Mouse (Mus musculus) stomach, postnatal 0 days (tissue): Measurements from ENCODE around the gene Ldlr. TPM values are rescaled to one million over a fixed set of nuclear protein-coding genes. Genes with fewer than 3 reads are reported as not detected.
A peak's percentile ranks its signal among the peaks of the same experiment; 100 is the strongest.

Source experiments
- ATAC-seq: fragments of 200-750 bp; cut with Nextera tagmentation; 2 replicates; pipeline ENCODE4 v1.8.0; 2017; ENCODE audit not compliant: low FRiP score, low TSS enrichment
- DNase-seq: peaks from one replicate; pipeline ENCODE4 v3.0.0-alpha.2; 2016; ENCODE audit warnings: low spot score
- H3K27ac ChIP-seq: fragments of 300-500 bp; sonication (generic); replicated peaks from 2 replicates; pipeline ENCODE4 v1.5.1; 2014; ENCODE audit warnings: mild to moderate bottlenecking, control low read depth
- H3K27me3 ChIP-seq: fragments of 300-500 bp; sonication (generic); 2 replicates; pipeline ENCODE4 v1.6.1; 2014; ENCODE audit warnings: low read length; ENCODE audit not compliant: control insufficient read depth, insufficient read depth
- H3K36me3 ChIP-seq: fragments of 300-500 bp; sonication (generic); 2 replicates; pipeline ENCODE4 v1.6.1; 2014; ENCODE audit warnings: low read length, mixed read lengths; ENCODE audit not compliant: control insufficient read depth, insufficient read depth
- H3K4me1 ChIP-seq: fragments of 300-500 bp; sonication (generic); replicated peaks from 2 replicates; pipeline ENCODE4 v1.6.1; 2014; ENCODE audit warnings: antibody characterized with exemption; ENCODE audit not compliant: control insufficient read depth, insufficient read depth
- H3K4me2 ChIP-seq: fragments of 300-500 bp; sonication (generic); replicated peaks from 2 replicates; pipeline ENCODE4 v1.6.1; 2014; ENCODE audit warnings: low read depth, mild to moderate bottlenecking, control low read depth, moderate library complexity
- H3K4me3 ChIP-seq: fragments of 300-500 bp; sonication (generic); 2 replicates; pipeline ENCODE4 v1.5.1; 2014; ENCODE audit warnings: low read depth, low read length, control low read depth
- H3K9ac ChIP-seq: fragments of 300-500 bp; sonication (generic); 2 replicates; pipeline ENCODE4 v1.6.1; 2014; ENCODE audit warnings: mild to moderate bottlenecking, low read length, control low read depth, mixed read lengths
- H3K9me3 ChIP-seq: fragments of 300-500 bp; sonication (generic); 2 replicates; pipeline ENCODE4 v1.6.1; 2016; ENCODE audit warnings: low read length; ENCODE audit not compliant: control insufficient read depth
- CTCF ChIP-seq: IDR thresholded peaks from 2 replicates; pipeline ENCODE4 v1.5.1; 2016; ENCODE audit warnings: antibody characterized with exemption, low read depth, mild to moderate bottlenecking, moderate library complexity
- EP300 ChIP-seq: optimal IDR thresholded peaks from 2 replicates; pipeline ENCODE3; 2016; ENCODE audit warnings: antibody characterized with exemption
- WGBS: fragments of 180-500 bp; shearing (Covaris S2); extraction: QIAGEN DNeasy Blood & Tissue Kit; methylation state at CpG from one replicate; pipeline ENCODE4 v1.1.7; 2014; 5-methylcytosine and 5-hydroxymethylcytosine counted together
- polyA plus RNA-seq: library from polyadenylated mRNA; unstranded; fragments of >200 nt; fragmentation: Nextera tagmentation; extraction: Ambion mirVana; gene quantifications from 2 replicates; pipeline ENCODE4 v1.2.1, GENCODE M21; 2015

The Ldlr gene
- polyA plus RNA-seq, 1 experiment from 2014 or later, result 30.4 TPM

- H3K9ac ChIP-seq, result peak overlapping the region; percentile 38
- no peaks in the 10 kb centered on the region for H3K36me3 ChIP-seq
- H3K4me2 ChIP-seq, result peak overlapping the region; percentile 71
- 43% methylated on average over 14 of the region's 14 CpGs for WGBS
- no peak for ATAC-seq
- H3K9me3 ChIP-seq, result no peaks in the 10 kb centered on the region
- H3K4me3 ChIP-seq, result peak overlapping the region; percentile 70; the same call in 1 of the 2 replicates
- DNase-seq, result no peak
- no peaks in the 10 kb centered on the region for H3K27me3 ChIP-seq
- H3K4me1 ChIP-seq, result peaks cover 13% of the 10 kb centered on the region
- TF ChIP-seq CTCF (no peak), EP300 (no peak)
- H3K27ac ChIP-seq, result 0 out of 2 replicates have a peak overlapping the region, but pooled peaks have one; percentile 18
These were observed 3.1 kb downstream of the Ldlr start for GRCm38 (mm10) chr9:21726218-21726975.

DNA sequence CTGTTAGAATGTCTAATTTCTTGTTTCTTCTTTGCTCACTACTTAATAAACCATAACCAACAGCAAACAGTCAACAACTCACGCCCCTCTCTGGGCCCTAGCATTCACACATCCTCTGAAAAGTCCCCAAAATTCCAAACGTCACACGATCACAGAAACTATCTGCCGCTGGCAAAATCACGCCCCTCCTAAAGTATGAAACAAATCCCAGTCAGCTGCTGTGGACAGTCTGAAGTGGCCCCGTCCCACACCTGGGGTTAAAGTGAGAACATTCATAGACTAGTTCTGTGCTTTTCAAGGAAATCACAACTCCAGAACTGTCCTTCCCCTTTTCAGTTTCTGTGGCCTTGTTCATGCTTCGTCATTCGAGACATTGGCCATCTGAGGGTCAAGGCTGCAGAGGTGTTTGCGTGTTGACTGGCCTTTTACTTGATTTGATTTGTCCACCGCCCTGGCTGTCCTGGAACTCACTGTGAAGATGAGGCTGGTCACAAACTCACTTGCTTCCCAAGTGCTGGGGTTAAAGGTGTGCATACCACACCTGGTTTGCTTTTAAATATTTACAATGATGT lies 5.1 kb downstream of the Ldlr start:
- Histone ChIP-seq H3K4me2 (no peak overlapping the region), H3K4me3 (no peak overlapping the region), H3K27ac (peak overlapping the region; percentile 63), H3K27me3 (no peaks in the 10 kb centered on the region), H3K4me1 (peaks cover 13% of the 10 kb centered on the region), H3K36me3 (peaks cover 11% of the 10 kb centered on the region), H3K9me3 (no peaks in the 10 kb centered on the region), H3K9ac (no peak overlapping the region)
- no peak for ATAC-seq
- no peak for TF ChIP-seq EP300
- TF ChIP-seq CTCF, result no peak
- DNase-seq, result no peak
- WGBS, result 72% methylated on average over 10 of the region's 10 CpGs

DNA sequence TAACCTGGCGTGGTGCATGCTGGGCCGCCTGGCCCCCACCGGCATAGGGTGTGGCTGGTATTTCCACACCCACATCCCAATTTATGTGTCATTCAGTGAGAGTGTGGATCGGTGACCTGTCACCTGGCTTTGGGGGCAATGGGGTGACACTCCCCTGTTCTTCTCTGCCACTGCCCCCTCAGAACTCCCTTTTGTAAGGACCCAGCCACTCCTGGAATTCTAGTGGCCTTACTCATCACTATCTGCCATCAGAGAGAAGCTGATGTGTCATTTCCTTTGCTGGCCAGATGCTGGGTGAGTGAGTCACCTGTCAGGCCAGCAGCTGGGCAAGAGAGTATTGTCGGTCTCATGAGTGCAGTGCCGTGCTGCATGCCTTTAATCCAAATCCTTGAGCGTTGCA lies 6.0 kb downstream of the Ldlr start:
- H3K27me3 ChIP-seq, result no peaks in the 10 kb centered on the region
- DNase-seq (no peak), ATAC-seq (peak; percentile 55)
- peaks cover 13% of the 10 kb centered on the region for H3K4me1 ChIP-seq
- TF ChIP-seq CTCF (no peak), EP300 (no peak)
- peak overlapping the region; percentile 63 for H3K27ac ChIP-seq
- H3K4me3 ChIP-seq, result no peak overlapping the region
- 44% methylated on average over 7 of the region's 7 CpGs for WGBS
- peaks cover 17% of the 10 kb centered on the region for H3K36me3 ChIP-seq
- no peaks in the 10 kb centered on the region for H3K9me3 ChIP-seq
- H3K9ac ChIP-seq, result no peak overlapping the region; the same call in 1 of the 2 replicates
- H3K4me2 ChIP-seq, result no peak overlapping the region

GRCm38 (mm10) chr9:21732288-21732687 lies 9.0 kb downstream of the Ldlr start:
- TF ChIP-seq CTCF (no peak), EP300 (no peak)
- H3K9me3 ChIP-seq, result no peaks in the 10 kb centered on the region
- H3K36me3 ChIP-seq, result peaks cover 32% of the 10 kb centered on the region
- 79% methylated on average over 9 of the region's 9 CpGs for WGBS
- H3K4me1 ChIP-seq, result no peaks in the 10 kb centered on the region
- DNase-seq, result no peak
- ATAC-seq, result no peak
- no peak overlapping the region for H3K9ac ChIP-seq
- no peaks in the 10 kb centered on the region for H3K27me3 ChIP-seq
- no peak overlapping the region for H3K4me2 ChIP-seq
- H3K4me3 ChIP-seq, result no peak overlapping the region
- H3K27ac ChIP-seq, result no peak overlapping the region

DNA sequence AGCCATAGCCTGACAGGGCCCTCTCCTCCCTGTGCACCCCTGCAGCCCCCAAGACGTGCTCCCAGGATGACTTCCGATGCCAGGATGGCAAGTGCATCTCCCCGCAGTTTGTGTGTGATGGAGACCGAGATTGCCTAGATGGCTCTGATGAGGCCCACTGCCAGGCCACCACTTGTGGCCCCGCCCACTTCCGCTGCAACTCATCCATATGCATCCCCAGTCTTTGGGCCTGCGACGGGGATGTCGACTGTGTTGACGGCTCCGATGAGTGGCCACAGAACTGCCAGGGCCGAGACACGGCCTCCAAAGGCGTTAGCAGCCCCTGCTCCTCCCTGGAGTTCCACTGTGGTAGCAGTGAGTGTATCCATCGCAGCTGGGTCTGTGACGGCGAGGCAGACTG lies 10.2 kb downstream of the Ldlr start:
- no peaks in the 10 kb centered on the region for H3K4me1 ChIP-seq
- no peak overlapping the region for H3K4me2 ChIP-seq
- 93% methylated on average over 17 of the region's 17 CpGs for WGBS
- peaks cover 41% of the 10 kb centered on the region for H3K36me3 ChIP-seq
- TF ChIP-seq CTCF, result no peak
- TF ChIP-seq EP300, result no peak
- H3K27ac ChIP-seq, result no peak overlapping the region
- H3K9ac ChIP-seq, result no peak overlapping the region
- DNase-seq, result no peak
- no peaks in the 10 kb centered on the region for H3K9me3 ChIP-seq
- no peaks in the 10 kb centered on the region for H3K27me3 ChIP-seq
- ATAC-seq, result no peak
- H3K4me3 ChIP-seq, result no peak overlapping the region

- TF ChIP-seq EP300 (no peak), CTCF (no peak)
- DNase-seq (no peak), ATAC-seq (no peak)
- Histone ChIP-seq H3K9me3 (no peaks in the 10 kb centered on the region), H3K9ac (no peak overlapping the region), H3K27me3 (no peaks in the 10 kb centered on the region), H3K4me1 (no peaks in the 10 kb centered on the region), H3K27ac (no peak overlapping the region), H3K4me2 (no peak overlapping the region), H3K36me3 (peaks cover 46% of the 10 kb centered on the region), H3K4me3 (no peak overlapping the region)
- 88% methylated on average over 7 of the region's 7 CpGs for WGBS
These were observed 10.7 kb downstream of the Ldlr start for GRCm38 (mm10) chr9:21733989-21734388.
